Mouse (Mus musculus): ENCODE measurements around the gene Afap1l2. TPM values are rescaled to one million over a fixed set of nuclear protein-coding genes. Genes with fewer than 3 reads are reported as not detected.

Gene Afap1l2
- polyA plus RNA-seq, 2 experiments, result 0.44 to 0.57 TPM

GRCm38 (mm10) chr19:57002741-57003459 lies 5.1 kb downstream of the Afap1l2 start:
- Histone ChIP-seq H3K9ac (replicated peaks) (no peak overlapping the region), H3K27ac (no peak overlapping the region), H3K9me3 (ENCODE audit: control insufficient read depth, low read length) (no peaks in the 10 kb centered on the region), H3K27me3 (ENCODE audit: control insufficient read depth, insufficient read depth, low read length) (peaks cover 6% of the 10 kb centered on the region), H3K4me3 (ENCODE audit: insufficient read depth in 1 of 2, low read depth in 2 of 2, low read length in 2 of 2) (no peak overlapping the region), H3K4me1 (replicated peaks; ENCODE audit: control insufficient read depth in 2 of 2, insufficient read depth in 2 of 2, low read length in 1 of 2) (no peaks in the 10 kb centered on the region), H3K36me3 (replicated peaks; ENCODE audit: control insufficient read depth, insufficient read depth, low read depth) (no peaks in the 10 kb centered on the region), H3K4me2 (ENCODE audit: low read depth) (no peak overlapping the region)
- no peak for TF ChIP-seq CTCF (IDR thresholded peaks at IDR 0.05; ENCODE audit: low read depth)
- no peak for TF ChIP-seq EP300 (IDR thresholded peaks at IDR 0.05; ENCODE audit: low read depth)
- DNase-seq (ENCODE audit: low read depth in 3 of 3, low spot score in 3 of 3) (no peak), ATAC-seq (ENCODE audit: insufficient read depth) (no peak)
- WGBS (ENCODE audit: insufficient replicate concordance), result 56% methylated on average over 12 of the region's 12 CpGs

GRCm38 (mm10) chr19:57001926-57002325 lies 6.1 kb downstream of the Afap1l2 start:
- TF ChIP-seq EP300 (IDR thresholded peaks at IDR 0.05; ENCODE audit: low read depth), result no peak
- no peak for TF ChIP-seq CTCF (IDR thresholded peaks at IDR 0.05; ENCODE audit: low read depth)
- Histone ChIP-seq H3K4me2 (ENCODE audit: low read depth) (no peak overlapping the region), H3K4me1 (replicated peaks; ENCODE audit: control insufficient read depth in 2 of 2, insufficient read depth in 2 of 2, low read length in 1 of 2) (no peaks in the 10 kb centered on the region), H3K27me3 (ENCODE audit: control insufficient read depth, insufficient read depth, low read length) (no peaks in the 10 kb centered on the region; the same call in 1 of the 2 replicates), H3K9ac (replicated peaks) (no peak overlapping the region), H3K36me3 (replicated peaks; ENCODE audit: control insufficient read depth, insufficient read depth, low read depth) (no peaks in the 10 kb centered on the region), H3K4me3 (ENCODE audit: insufficient read depth in 1 of 2, low read depth in 2 of 2, low read length in 2 of 2) (no peak overlapping the region), H3K27ac (no peak overlapping the region), H3K9me3 (ENCODE audit: control insufficient read depth, low read length) (no peaks in the 10 kb centered on the region)
- DNase-seq (ENCODE audit: low read depth in 3 of 3, low spot score in 3 of 3) (no peak), ATAC-seq (ENCODE audit: insufficient read depth) (no peak)
- WGBS (ENCODE audit: insufficient replicate concordance), result 69% methylated on average over 4 of the region's 4 CpGs

GRCm38 (mm10) chr19:57000592-57000991 lies 7.4 kb downstream of the Afap1l2 start:
- 63% methylated on average over 5 of the region's 5 CpGs for WGBS (ENCODE audit: insufficient replicate concordance)
- Histone ChIP-seq H3K4me3 (ENCODE audit: insufficient read depth in 1 of 2, low read depth in 2 of 2, low read length in 2 of 2) (no peak overlapping the region), H3K27me3 (ENCODE audit: control insufficient read depth, insufficient read depth, low read length) (no peaks in the 10 kb centered on the region), H3K36me3 (replicated peaks; ENCODE audit: control insufficient read depth, insufficient read depth, low read depth) (no peaks in the 10 kb centered on the region), H3K9ac (replicated peaks) (no peak overlapping the region), H3K4me1 (replicated peaks; ENCODE audit: control insufficient read depth in 2 of 2, insufficient read depth in 2 of 2, low read length in 1 of 2) (no peaks in the 10 kb centered on the region), H3K9me3 (ENCODE audit: control insufficient read depth, low read length) (no peaks in the 10 kb centered on the region), H3K27ac (no peak overlapping the region), H3K4me2 (ENCODE audit: low read depth) (no peak overlapping the region)
- TF ChIP-seq CTCF (IDR thresholded peaks at IDR 0.05; ENCODE audit: low read depth) (no peak), EP300 (IDR thresholded peaks at IDR 0.05; ENCODE audit: low read depth) (no peak)
- ATAC-seq (ENCODE audit: insufficient read depth) (no peak), DNase-seq (ENCODE audit: low read depth in 3 of 3, low spot score in 3 of 3) (no peak)

GRCm38 (mm10) chr19:56999781-57000180 lies 8.2 kb downstream of the Afap1l2 start:
- Histone ChIP-seq H3K9ac (replicated peaks) (no peak overlapping the region), H3K4me2 (ENCODE audit: low read depth) (no peak overlapping the region), H3K4me1 (replicated peaks; ENCODE audit: control insufficient read depth in 2 of 2, insufficient read depth in 2 of 2, low read length in 1 of 2) (no peaks in the 10 kb centered on the region), H3K9me3 (ENCODE audit: control insufficient read depth, low read length) (no peaks in the 10 kb centered on the region), H3K4me3 (ENCODE audit: insufficient read depth in 1 of 2, low read depth in 2 of 2, low read length in 2 of 2) (no peak overlapping the region), H3K27ac (no peak overlapping the region), H3K27me3 (ENCODE audit: control insufficient read depth, insufficient read depth, low read length) (no peaks in the 10 kb centered on the region), H3K36me3 (replicated peaks; ENCODE audit: control insufficient read depth, insufficient read depth, low read depth) (no peaks in the 10 kb centered on the region)
- ATAC-seq (ENCODE audit: insufficient read depth) (no peak), DNase-seq (ENCODE audit: low read depth in 3 of 3, low spot score in 3 of 3) (no peak)
- TF ChIP-seq EP300 (IDR thresholded peaks at IDR 0.05; ENCODE audit: low read depth) (no peak), CTCF (IDR thresholded peaks at IDR 0.05; ENCODE audit: low read depth) (no peak)
- 45% methylated on average over 2 of the region's 2 CpGs for WGBS (ENCODE audit: insufficient replicate concordance)

- H3K27me3 ChIP-seq (ENCODE audit: control insufficient read depth, insufficient read depth, low read length), result no peaks in the 10 kb centered on the region
- H3K4me1 ChIP-seq (replicated peaks; ENCODE audit: control insufficient read depth in 2 of 2, insufficient read depth in 2 of 2, low read length in 1 of 2), result no peaks in the 10 kb centered on the region
- H3K4me3 ChIP-seq (ENCODE audit: insufficient read depth in 1 of 2, low read depth in 2 of 2, low read length in 2 of 2), result no peak overlapping the region
- H3K27ac ChIP-seq, result no peak overlapping the region
- no peaks in the 10 kb centered on the region for H3K36me3 ChIP-seq (replicated peaks; ENCODE audit: control insufficient read depth, insufficient read depth, low read depth)
- DNase-seq (ENCODE audit: low read depth in 3 of 3, low spot score in 3 of 3), result no peak
- no peaks in the 10 kb centered on the region for H3K9me3 ChIP-seq (ENCODE audit: control insufficient read depth, low read length)
- WGBS (ENCODE audit: insufficient replicate concordance), result 34% methylated on average over 2 of the region's 2 CpGs
- ATAC-seq (ENCODE audit: insufficient read depth), result no peak
- H3K9ac ChIP-seq (replicated peaks), result no peak overlapping the region
- no peak for TF ChIP-seq CTCF (IDR thresholded peaks at IDR 0.05; ENCODE audit: low read depth)
- TF ChIP-seq EP300 (IDR thresholded peaks at IDR 0.05; ENCODE audit: low read depth), result no peak
- no peak overlapping the region for H3K4me2 ChIP-seq (ENCODE audit: low read depth)
These were observed 9.1 kb downstream of the Afap1l2 start for GRCm38 (mm10) chr19:56998910-56999309.
